Mouse (Mus musculus) neural tube, embryonic 11.5 days (tissue): Measurements from ENCODE around the gene Guca2a. TPM values are rescaled to one million over a fixed set of nuclear protein-coding genes. Genes with fewer than 3 reads are reported as not detected.
"Not testable (repeated sequence)": the region's sequence is repeated elsewhere in the genome, so short reads cannot be mapped to it uniquely, and the experiment has no call there.

ENCODE experiments used
- ATAC-seq: fragments of 200-750 bp; cut with Nextera tagmentation; 2 replicates; pipeline ENCODE4 v1.8.0; 2017; ENCODE audit warnings: moderate number of reproducible peaks, mild to moderate bottlenecking, moderate TSS enrichment, moderate library complexity; ENCODE audit not compliant: insufficient read depth, low FRiP score, low TSS enrichment
- DNase-seq: peaks from one replicate; pipeline ENCODE4 v3.0.0-alpha.2; 2015; ENCODE audit warnings: low spot score
- H3K27ac ChIP-seq: fragments of 300-500 bp; sonication (generic); 2 replicates; pipeline ENCODE4 v1.5.1; 2014; ENCODE audit warnings: low read depth, mild to moderate bottlenecking, low read length
- H3K27me3 ChIP-seq: fragments of 300-500 bp; sonication (generic); 2 replicates; pipeline ENCODE4 v1.6.1; 2014; ENCODE audit warnings: mild to moderate bottlenecking, low read length, mixed read lengths; ENCODE audit not compliant: control insufficient read depth, insufficient read depth
- H3K36me3 ChIP-seq: fragments of 300-500 bp; sonication (generic); 2 replicates; pipeline ENCODE4 v1.6.1; 2014; ENCODE audit warnings: mild to moderate bottlenecking, low read length, moderate library complexity, mixed read lengths; ENCODE audit not compliant: control insufficient read depth, insufficient read depth
- H3K4me1 ChIP-seq: fragments of 300-500 bp; sonication (generic); 2 replicates; pipeline ENCODE4 v1.6.1; 2014; ENCODE audit warnings: low read length, mixed read lengths; ENCODE audit not compliant: control insufficient read depth, insufficient read depth
- H3K4me2 ChIP-seq: fragments of 300-500 bp; sonication (generic); 2 replicates; pipeline ENCODE4 v1.6.1; 2014; ENCODE audit warnings: low read depth, mild to moderate bottlenecking, moderate library complexity
- H3K4me3 ChIP-seq: fragments of 300-500 bp; sonication (generic); 2 replicates; pipeline ENCODE4 v1.5.1; 2014; ENCODE audit warnings: low read depth, low read length
- H3K9ac ChIP-seq: fragments of 300-500 bp; sonication (generic); 2 replicates; pipeline ENCODE4 v1.6.1; 2014; ENCODE audit warnings: mild to moderate bottlenecking, low read length
- H3K9me3 ChIP-seq: fragments of 300-500 bp; sonication (generic); 2 replicates; pipeline ENCODE4 v1.6.1; 2016; ENCODE audit warnings: low read length; ENCODE audit not compliant: control insufficient read depth
- WGBS: fragments of 180-500 bp; shearing (Covaris S2); extraction: QIAGEN DNeasy Blood & Tissue Kit; methylation state at CpG from one replicate; pipeline ENCODE4 v1.1.7; 2014; 5-methylcytosine and 5-hydroxymethylcytosine counted together
- polyA plus RNA-seq: library from polyadenylated mRNA; unstranded; fragments of >200 nt; fragmentation: Nextera tagmentation; extraction: Ambion mirVana; gene quantifications from 2 replicates; pipeline ENCODE4 v1.2.1, GENCODE M21; 2014

The Guca2a gene
- polyA plus RNA-seq, 1 experiment from 2014 or later = not detected

GRCm38 (mm10) chr4:119614724-119615123, 22.8 kb upstream of the Guca2a start:
- H3K4me1 ChIP-seq = no peaks in the 10 kb centered on the region
- no peak overlapping the region for H3K27ac ChIP-seq
- WGBS = 86% methylated on average over 4 of the region's 4 CpGs
- no peaks in the 10 kb centered on the region for H3K36me3 ChIP-seq
- H3K9me3 ChIP-seq = no peaks in the 10 kb centered on the region
- no peak overlapping the region for H3K9ac ChIP-seq
- H3K4me3 ChIP-seq = no peak overlapping the region
- no peak overlapping the region for H3K4me2 ChIP-seq
- ATAC-seq (no peak), DNase-seq (no peak)
- no peaks in the 10 kb centered on the region for H3K27me3 ChIP-seq

GRCm38 (mm10) chr4:119626081-119626645, 11.3 kb upstream of the Guca2a start:
- Histone ChIP-seq H3K9me3 (no peaks in the 10 kb centered on the region), H3K4me2 (no peak overlapping the region), H3K27me3 (no peaks in the 10 kb centered on the region), H3K4me3 (no peak overlapping the region), H3K4me1 (no peaks in the 10 kb centered on the region), H3K9ac (no peak overlapping the region), H3K36me3 (no peaks in the 10 kb centered on the region), H3K27ac (no peak overlapping the region)
- 80% methylated on average over 7 of the region's 7 CpGs for WGBS
- ATAC-seq = no peak
- DNase-seq = no peak

- Histone ChIP-seq H3K9ac (no peak overlapping the region), H3K9me3 (no peaks in the 10 kb centered on the region), H3K4me2 (no peak overlapping the region), H3K27me3 (no peaks in the 10 kb centered on the region), H3K4me1 (no peaks in the 10 kb centered on the region), H3K36me3 (no peaks in the 10 kb centered on the region), H3K27ac (no peak overlapping the region), H3K4me3 (no peak overlapping the region)
- no peak for DNase-seq
- ATAC-seq = no peak
- WGBS = 92% methylated on average over 3 of the region's 3 CpGs
Observed at GRCm38 (mm10) chr4:119626876-119627275, 10.6 kb upstream of the Guca2a start.

- DNase-seq (no peak), ATAC-seq (no peak)
- no peaks in the 10 kb centered on the region for H3K36me3 ChIP-seq
- no peaks in the 10 kb centered on the region for H3K4me1 ChIP-seq
- no peak overlapping the region for H3K27ac ChIP-seq
- no peak overlapping the region for H3K4me3 ChIP-seq
- H3K4me2 ChIP-seq = no peak overlapping the region
- H3K9ac ChIP-seq = no peak overlapping the region
- WGBS = 81% methylated on average over 4 of the region's 4 CpGs
- no peaks in the 10 kb centered on the region for H3K9me3 ChIP-seq
- no peaks in the 10 kb centered on the region for H3K27me3 ChIP-seq
Observed at GRCm38 (mm10) chr4:119627317-119627716, 10.2 kb upstream of the Guca2a start.

GRCm38 (mm10) chr4:119628363-119628762, 9.1 kb upstream of the Guca2a start:
- ATAC-seq, H3K27ac ChIP-seq, H3K36me3 ChIP-seq, H3K4me1 ChIP-seq, H3K27me3 ChIP-seq, H3K4me3 ChIP-seq, DNase-seq, H3K4me2 ChIP-seq, H3K9ac ChIP-seq, H3K9me3 ChIP-seq: not testable (repeated sequence)
- 94% methylated on average over 3 of the region's 4 CpGs for WGBS

- WGBS = 60% methylated on average over 11 of the region's 11 CpGs
- DNase-seq (peak; percentile 38), ATAC-seq (no peak)
- no peaks in the 10 kb centered on the region for H3K36me3 ChIP-seq
- no peaks in the 10 kb centered on the region for H3K9me3 ChIP-seq
- H3K9ac ChIP-seq = no peak overlapping the region
- no peak overlapping the region for H3K4me2 ChIP-seq
- no peaks in the 10 kb centered on the region for H3K4me1 ChIP-seq
- no peak overlapping the region for H3K4me3 ChIP-seq
- H3K27ac ChIP-seq = no peak overlapping the region
- H3K27me3 ChIP-seq = no peaks in the 10 kb centered on the region
Observed at GRCm38 (mm10) chr4:119631115-119631919, 6.2 kb upstream of the Guca2a start.

DNA sequence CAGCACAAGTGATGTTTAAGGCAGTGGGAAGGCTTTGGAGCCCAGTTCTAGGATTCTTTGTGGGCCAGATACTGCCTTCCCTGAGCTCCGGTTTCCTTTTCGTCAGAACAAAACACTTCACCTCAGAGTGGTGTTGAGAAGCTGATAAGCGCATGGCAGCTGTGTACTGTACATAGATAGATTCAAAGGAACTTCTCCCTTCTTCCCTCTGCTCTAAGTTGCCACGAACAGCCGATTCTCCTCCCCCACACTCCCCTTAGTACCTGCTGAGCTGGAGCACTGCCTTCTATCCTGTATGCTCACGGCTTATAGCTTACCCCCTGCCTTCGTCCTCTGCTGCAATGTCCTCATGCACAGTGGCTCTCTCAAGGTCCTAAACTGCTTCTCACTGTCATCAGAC, 4.8 kb upstream of the Guca2a start:
- no peaks in the 10 kb centered on the region for H3K27me3 ChIP-seq
- H3K4me2 ChIP-seq = no peak overlapping the region
- H3K9me3 ChIP-seq = no peaks in the 10 kb centered on the region
- no peaks in the 10 kb centered on the region for H3K4me1 ChIP-seq
- 60% methylated on average over 7 of the region's 7 CpGs for WGBS
- H3K27ac ChIP-seq = no peak overlapping the region
- no peaks in the 10 kb centered on the region for H3K36me3 ChIP-seq
- DNase-seq (no peak), ATAC-seq (no peak)
- no peak overlapping the region for H3K4me3 ChIP-seq
- no peak overlapping the region for H3K9ac ChIP-seq

- ATAC-seq (peak; percentile 29; the same call in 1 of the 2 replicates), DNase-seq (no peak)
- H3K4me2 ChIP-seq = no peak overlapping the region
- no peaks in the 10 kb centered on the region for H3K36me3 ChIP-seq
- H3K4me1 ChIP-seq = no peaks in the 10 kb centered on the region
- no peak overlapping the region for H3K9ac ChIP-seq
- WGBS = 67% methylated on average over 7 of the region's 7 CpGs
- H3K9me3 ChIP-seq = no peaks in the 10 kb centered on the region
- H3K27me3 ChIP-seq = no peaks in the 10 kb centered on the region
- H3K4me3 ChIP-seq = no peak overlapping the region
- no peak overlapping the region for H3K27ac ChIP-seq
Observed at GRCm38 (mm10) chr4:119633342-119633741, 4.2 kb upstream of the Guca2a start.

- H3K27ac ChIP-seq = no peak overlapping the region
- no peaks in the 10 kb centered on the region for H3K9me3 ChIP-seq
- H3K27me3 ChIP-seq = no peaks in the 10 kb centered on the region
- no peak overlapping the region for H3K4me3 ChIP-seq
- H3K36me3 ChIP-seq = no peaks in the 10 kb centered on the region
- 85% methylated on average over 3 of the region's 3 CpGs for WGBS
- ATAC-seq (no peak), DNase-seq (no peak)
- no peak overlapping the region for H3K4me2 ChIP-seq
- no peak overlapping the region for H3K9ac ChIP-seq
- no peaks in the 10 kb centered on the region for H3K4me1 ChIP-seq
Observed at GRCm38 (mm10) chr4:119633948-119634347, 3.6 kb upstream of the Guca2a start.
